Mouse (Mus musculus) heart, embryonic 14.5 days (tissue): ENCODE measurements at regions not wholly inside any gene's neighbourhood (a gene's known extent, or its start where the extent isn't known, plus 50 kb on each side); places are given as distances from the start of the nearest gene placed in this dataset.
A peak's percentile ranks its signal among the peaks of the same experiment; 100 is the strongest.

ENCODE experiments used
- ATAC-seq: fragments of 200-750 bp; cut with Nextera tagmentation; 2 replicates; pipeline ENCODE4 v1.8.0; 2017; ENCODE audit warnings: low read depth, moderate TSS enrichment; ENCODE audit not compliant: insufficient number of reproducible peaks, insufficient read depth, low FRiP score
- H3K27ac ChIP-seq, 2 experiments: fragments of 200-500 bp in 1 of 2; fragments of 300-500 bp in 1 of 2; sonication (generic) in 1 of 2; replicated peaks in 1 of 2; 2 replicates each; pipeline ENCODE4 v1.5.1; 2012 to 2014; ENCODE audit warnings: low read depth in 2 of 2, low read length in 2 of 2, control low read depth in 1 of 2, mild to moderate bottlenecking in 1 of 2, mixed read lengths in 1 of 2; ENCODE audit not compliant: control insufficient read depth in 1 of 2, insufficient read depth in 1 of 2
- H3K27me3 ChIP-seq: fragments of 300-500 bp; sonication (generic); 2 replicates; pipeline ENCODE4 v1.6.1; 2014; ENCODE audit warnings: mild to moderate bottlenecking, low read length, control low read depth; ENCODE audit not compliant: control insufficient read depth, insufficient read depth
- H3K36me3 ChIP-seq: fragments of 300-500 bp; sonication (generic); 2 replicates; pipeline ENCODE4 v1.6.1; 2014; ENCODE audit warnings: mild to moderate bottlenecking, control low read depth, low read length, mixed read lengths; ENCODE audit not compliant: control insufficient read depth, insufficient read depth
- H3K4me1 ChIP-seq, 2 experiments: fragments of 200-500 bp in 1 of 2; fragments of 300-500 bp in 1 of 2; sonication (generic) in 1 of 2; 2 replicates each; pipeline ENCODE4 v1.6.1; 2012 to 2014; ENCODE audit warnings: low read length in 2 of 2, control low read depth in 1 of 2, mixed read lengths in 1 of 2; ENCODE audit not compliant: control insufficient read depth in 2 of 2, insufficient read depth in 2 of 2
- H3K4me2 ChIP-seq: fragments of 300-500 bp; sonication (generic); 2 replicates; pipeline ENCODE4 v1.6.1; 2014; ENCODE audit warnings: mild to moderate bottlenecking, low read length
- H3K4me3 ChIP-seq, 2 experiments: fragments of 200-500 bp in 1 of 2; fragments of 300-500 bp in 1 of 2; sonication (generic) in 1 of 2; 2 replicates each; pipeline ENCODE4 v1.5.1; 2012 to 2014; ENCODE audit warnings: low read length in 2 of 2, mild to moderate bottlenecking in 2 of 2, control low read depth in 1 of 2, low read depth in 1 of 2, moderate library complexity in 1 of 2; ENCODE audit not compliant: control insufficient read depth in 1 of 2, insufficient read depth in 1 of 2
- H3K9ac ChIP-seq: fragments of 300-500 bp; sonication (generic); 2 replicates; pipeline ENCODE4 v1.6.1; 2014; ENCODE audit warnings: mild to moderate bottlenecking, low read length
- H3K9me3 ChIP-seq: fragments of 300-500 bp; sonication (generic); 2 replicates; pipeline ENCODE4 v1.6.1; 2016; ENCODE audit warnings: low read length, control low read depth; ENCODE audit not compliant: control insufficient read depth
- WGBS: fragments of 180-500 bp; shearing (Covaris S2); extraction: QIAGEN DNeasy Blood & Tissue Kit; methylation state at CpG from one replicate; pipeline ENCODE4 v1.1.7; 2014; 5-methylcytosine and 5-hydroxymethylcytosine counted together

DNA sequence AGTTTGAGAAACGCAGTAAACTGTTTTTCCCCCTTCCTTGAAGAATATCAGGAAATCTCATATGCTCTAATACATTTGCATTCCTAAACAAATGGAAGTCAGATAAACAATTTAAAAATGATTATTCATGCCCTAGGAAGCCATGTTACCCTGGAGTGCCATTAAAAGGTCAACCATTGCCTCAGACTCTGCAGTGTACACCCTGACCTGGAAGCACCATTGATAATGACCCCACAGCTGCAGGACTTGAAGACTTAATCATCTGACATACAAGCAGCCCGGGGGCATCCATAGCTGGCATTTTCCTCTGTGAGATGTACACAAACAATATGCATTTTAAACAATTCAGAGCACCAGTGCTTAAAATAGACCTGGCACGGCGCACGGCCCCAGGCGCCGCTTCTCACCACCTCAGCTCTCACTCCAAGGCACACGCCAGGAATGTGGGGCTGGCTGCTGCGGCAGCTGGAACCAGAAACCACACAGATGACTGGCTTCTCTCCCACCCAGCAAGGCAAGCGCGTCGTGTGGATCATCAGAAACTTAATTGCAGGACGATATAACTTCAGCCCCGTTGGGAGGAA, 141.1 kb upstream of the Galnt5 start:
- peak; percentile 85 for ATAC-seq
- Histone ChIP-seq H3K27ac (peak overlapping the region; percentile 58 to 67), H3K4me2 (peak overlapping the region; percentile 50), H3K36me3 (no peaks in the 10 kb centered on the region), H3K9me3 (no peaks in the 10 kb centered on the region), H3K4me3 (0 out of 4 replicates have a peak overlapping the region, but pooled peaks of 1 of the 2 experiments have one; percentile 4), H3K27me3 (no peaks in the 10 kb centered on the region), H3K9ac (no peak overlapping the region), H3K4me1 (peaks cover 4 to 8% of the 10 kb centered on the region in 2 experiments)
- WGBS, result 37% methylated on average over 14 of the region's 14 CpGs

GRCm38 (mm10) chr2:57865289-57865688, 132.4 kb upstream of the Galnt5 start:
- H3K4me2 ChIP-seq, result no peak overlapping the region
- H3K9me3 ChIP-seq, result no peaks in the 10 kb centered on the region
- ATAC-seq, result no peak
- no peak overlapping the region for H3K9ac ChIP-seq
- 48% methylated on average over 1 of the region's 1 CpGs for WGBS
- H3K4me1 ChIP-seq, result no peaks in the 10 kb centered on the region
- no peak overlapping the region for H3K4me3 ChIP-seq
- no peak overlapping the region for H3K27ac ChIP-seq
- H3K27me3 ChIP-seq, result no peaks in the 10 kb centered on the region
- H3K36me3 ChIP-seq, result no peaks in the 10 kb centered on the region

GRCm38 (mm10) chr2:57868046-57868445, 129.6 kb upstream of the Galnt5 start:
- H3K4me1 ChIP-seq, result no peaks in the 10 kb centered on the region
- no peaks in the 10 kb centered on the region for H3K36me3 ChIP-seq
- no peak overlapping the region for H3K9ac ChIP-seq
- no peaks in the 10 kb centered on the region for H3K9me3 ChIP-seq
- H3K27ac ChIP-seq, result no peak overlapping the region
- H3K4me2 ChIP-seq, result no peak overlapping the region
- WGBS, result 64% methylated on average over 2 of the region's 2 CpGs
- H3K27me3 ChIP-seq, result no peaks in the 10 kb centered on the region
- no peak for ATAC-seq
- no peak overlapping the region for H3K4me3 ChIP-seq

GRCm38 (mm10) chr2:57900168-57900567, 97.5 kb upstream of the Galnt5 start:
- Histone ChIP-seq H3K4me1 (peaks cover 3 to 8% of the 10 kb centered on the region in 2 experiments; a peak in 1 of 4 replicates), H3K4me3 (no peak overlapping the region), H3K36me3 (no peaks in the 10 kb centered on the region), H3K27me3 (no peaks in the 10 kb centered on the region), H3K9me3 (no peaks in the 10 kb centered on the region), H3K4me2 (no peak overlapping the region), H3K9ac (no peak overlapping the region), H3K27ac (peak overlapping the region in 1 of 2 experiments; percentile 14; a peak in 1 of 4 replicates)
- no peak for ATAC-seq
- 91% methylated on average over 7 of the region's 7 CpGs for WGBS

DNA sequence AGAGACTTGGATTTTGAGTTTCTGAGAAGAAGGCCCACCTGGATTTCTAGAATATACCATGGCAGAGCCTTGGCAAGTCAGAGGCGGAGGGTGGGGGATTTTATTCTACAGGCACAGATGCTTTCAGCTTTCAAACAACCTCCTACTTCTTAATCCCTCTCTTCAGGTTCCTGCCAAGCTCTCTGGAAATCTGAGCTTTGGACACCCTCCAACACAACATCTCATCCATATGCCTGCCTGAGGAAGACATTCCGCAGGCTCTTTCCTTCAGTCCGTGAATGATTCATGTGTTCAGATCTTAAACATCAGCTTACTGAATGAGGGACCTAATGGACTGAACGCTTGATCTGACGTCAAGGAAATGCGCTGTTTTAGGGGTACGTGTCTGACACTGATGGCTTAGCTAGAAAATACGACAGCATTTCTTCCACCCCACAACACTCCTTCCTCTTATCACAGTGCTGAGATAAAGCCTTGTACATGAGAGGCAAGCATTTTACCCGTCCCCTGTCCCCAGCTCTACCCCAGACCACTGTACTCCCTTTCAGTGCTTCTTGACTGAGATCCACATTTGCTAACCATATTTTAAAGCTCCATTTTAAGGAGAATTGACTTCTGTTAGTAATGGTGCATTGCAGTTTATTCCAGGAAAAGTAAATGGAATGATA, 97.0 kb upstream of the Galnt5 start:
- H3K9me3 ChIP-seq, result no peaks in the 10 kb centered on the region
- H3K27me3 ChIP-seq, result no peaks in the 10 kb centered on the region
- no peak overlapping the region for H3K4me3 ChIP-seq
- 30% methylated on average over 9 of the region's 9 CpGs for WGBS
- peak overlapping the region; percentile 14 to 32; a peak in 2 of 4 replicates for H3K27ac ChIP-seq
- H3K36me3 ChIP-seq, result no peaks in the 10 kb centered on the region
- no peak for ATAC-seq
- H3K4me2 ChIP-seq, result peak overlapping the region; percentile 38
- H3K9ac ChIP-seq, result no peak overlapping the region
- H3K4me1 ChIP-seq, result peaks cover 3 to 8% of the 10 kb centered on the region in 2 experiments; a peak in 1 of 4 replicates

DNA sequence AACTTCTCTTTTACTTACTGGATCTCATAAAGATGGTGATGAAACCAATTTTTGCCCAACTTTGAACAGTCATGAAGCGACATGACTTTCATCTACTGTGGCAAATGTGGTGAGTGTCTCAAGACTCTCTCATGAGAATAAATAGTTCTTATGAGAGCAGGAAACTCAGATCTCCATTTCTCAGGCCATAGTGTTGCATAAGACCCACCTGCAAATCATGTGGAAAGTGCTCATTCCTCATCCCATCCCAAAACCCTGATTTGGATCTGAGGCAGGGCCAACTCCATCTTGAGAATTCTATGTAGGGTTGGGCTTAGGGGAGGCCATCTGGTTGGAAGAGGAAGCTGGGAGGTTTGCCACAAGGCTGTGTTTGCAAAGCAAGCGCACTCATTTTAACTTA, 92.5 kb upstream of the Galnt5 start:
- Histone ChIP-seq H3K27me3 (no peaks in the 10 kb centered on the region), H3K4me3 (no peak overlapping the region), H3K27ac (no peak overlapping the region), H3K9ac (no peak overlapping the region), H3K4me1 (peaks cover 3 to 7% of the 10 kb centered on the region in 2 experiments; a peak in 1 of 4 replicates), H3K4me2 (no peak overlapping the region), H3K36me3 (no peaks in the 10 kb centered on the region), H3K9me3 (no peaks in the 10 kb centered on the region)
- no peak for ATAC-seq
- 92% methylated on average over 2 of the region's 2 CpGs for WGBS

- Histone ChIP-seq H3K4me3 (no peak overlapping the region), H3K4me2 (no peak overlapping the region), H3K27me3 (no peaks in the 10 kb centered on the region), H3K9ac (no peak overlapping the region), H3K9me3 (no peaks in the 10 kb centered on the region), H3K27ac (no peak overlapping the region), H3K36me3 (no peaks in the 10 kb centered on the region), H3K4me1 (no peaks in the 10 kb centered on the region)
- WGBS, result 77% methylated on average over 5 of the region's 5 CpGs
- ATAC-seq, result no peak
Observed at GRCm38 (mm10) chr2:57906939-57907338, 90.7 kb upstream of the Galnt5 start.
